Mouse (Mus musculus) liver, adult 2 months (tissue): Measurements from ENCODE around the gene Phf21b. TPM values are rescaled to one million over a fixed set of nuclear protein-coding genes. Genes with fewer than 3 reads are reported as not detected.
A peak's percentile ranks its signal among the peaks of the same experiment; 100 is the strongest.
"Not testable (repeated sequence)": the region's sequence is repeated elsewhere in the genome, so short reads cannot be mapped to it uniquely, and the experiment has no call there.

Experiments used
- DNase-seq: peaks from one replicate; pipeline ENCODE4 v3.0.0-alpha.2; 2011; ENCODE audit warnings: low read depth, low spot score; ENCODE audit errors: extremely low read depth
- H3K27ac ChIP-seq: fragments of 200-500 bp; replicated peaks from 2 replicates; pipeline ENCODE4 v1.5.1; 2012; ENCODE audit warnings: low read depth, mild to moderate bottlenecking, control low read depth, inconsistent platforms, low read length; ENCODE audit not compliant: insufficient read depth
- H3K27me3 ChIP-seq: fragments of 200-500 bp; 2 replicates; pipeline ENCODE4 v1.6.1; 2012; ENCODE audit warnings: mild to moderate bottlenecking, moderate library complexity, low read length, inconsistent platforms; ENCODE audit not compliant: control insufficient read depth, insufficient read depth
- H3K36me3 ChIP-seq: fragments of 200-500 bp; 2 replicates; pipeline ENCODE4 v1.6.1; 2012; ENCODE audit warnings: low read length, inconsistent platforms; ENCODE audit not compliant: control insufficient read depth, insufficient read depth
- H3K4me1 ChIP-seq: fragments of 200-500 bp; 2 replicates; pipeline ENCODE4 v1.6.1; 2011; ENCODE audit warnings: low read length; ENCODE audit not compliant: control insufficient read depth, insufficient read depth
- H3K4me3 ChIP-seq: fragments of 200-500 bp; 2 replicates; pipeline ENCODE4 v1.5.1; 2011; ENCODE audit warnings: low read depth, mild to moderate bottlenecking, control low read depth, low read length, moderate library complexity; ENCODE audit not compliant: insufficient read depth
- H3K79me2 ChIP-seq: fragments of 200-500 bp; 2 replicates; pipeline ENCODE4 v1.6.1; 2012; ENCODE audit warnings: inconsistent platforms, mild to moderate bottlenecking, low read length, moderate library complexity; ENCODE audit not compliant: control insufficient read depth, insufficient read depth
- H3K9ac ChIP-seq: fragments of 200-500 bp; 2 replicates; pipeline ENCODE4 v1.6.1; 2012; ENCODE audit warnings: low read depth, mild to moderate bottlenecking, control low read depth, inconsistent platforms, low read length
- CTCF ChIP-seq: fragments of 200-500 bp; IDR thresholded peaks from 2 replicates; pipeline ENCODE4 v1.5.1; 2011; ENCODE audit warnings: low read depth, low read length, control low read depth
- POLR2A ChIP-seq: fragments of 200-500 bp; IDR thresholded peaks from 2 replicates; pipeline ENCODE4 v1.6.1; 2011; ENCODE audit warnings: low read length, control low read depth; ENCODE audit not compliant: insufficient read depth; ENCODE audit errors: extremely low read depth
- whole genome bisulfite sequencing: fragments of 180-500 bp; shearing (Covaris S2); methylation state at CpG from one replicate; pipeline ENCODE4 v1.1.7; 2018; 5-methylcytosine and 5-hydroxymethylcytosine counted together
- polyA plus RNA-seq: library from polyadenylated mRNA; depleted of rRNA; stranded (reverse); fragments of >200 nt; gene quantifications from 2 replicates; pipeline ENCODE4 v1.2.3, GENCODE M21; 2012
- total RNA-seq: library from RNA; depleted of rRNA; stranded (reverse); fragments of >200 nt; gene quantifications from 2 replicates; pipeline ENCODE4 v1.2.3, GENCODE M21; 2014

Gene Phf21b
- total and polyA plus RNA-seq, 2 experiments: 0.28 to 0.29 TPM

GRCm38 (mm10) chr15:84784812-84785211, 71.0 kb downstream of the Phf21b start:
- H3K4me1 ChIP-seq: no peaks in the 10 kb centered on the region
- 94% methylated on average over 16 of the region's 16 CpGs for WGBS

GRCm38 (mm10) chr15:84778587-84778986, 77.3 kb downstream of the Phf21b start:
- H3K9ac ChIP-seq: no peak overlapping the region
- 0 out of 2 replicates have a peak, but pooled peaks cover 2% of the 10 kb centered on the region for H3K27me3 ChIP-seq
- H3K79me2 ChIP-seq: no peaks in the 10 kb centered on the region
- no peaks in the 10 kb centered on the region for H3K4me1 ChIP-seq
- H3K36me3 ChIP-seq: no peaks in the 10 kb centered on the region
- TF ChIP-seq CTCF: no peak
- TF ChIP-seq POLR2A: no peak
- DNase-seq: no peak
- WGBS: 48% methylated on average over 5 of the region's 5 CpGs
- no peak overlapping the region for H3K4me3 ChIP-seq
- H3K27ac ChIP-seq: no peak overlapping the region

More at GRCm38 (mm10) chr15:84784812-84785211, 71.0 kb downstream of the Phf21b start:
- Histone ChIP-seq H3K27ac (no peak overlapping the region), H3K9ac (no peak overlapping the region), H3K4me3 (no peak overlapping the region), H3K36me3 (no peaks in the 10 kb centered on the region), H3K27me3 (no peaks in the 10 kb centered on the region), H3K79me2 (no peaks in the 10 kb centered on the region)
- TF ChIP-seq POLR2A: no peak
- no peak for TF ChIP-seq CTCF
- DNase-seq: no peak

GRCm38 (mm10) chr15:84775421-84776174, 80.3 kb downstream of the Phf21b start:
- Histone ChIP-seq H3K4me1 (no peaks in the 10 kb centered on the region), H3K9ac (no peak overlapping the region), H3K4me3 (no peak overlapping the region), H3K27ac (no peak overlapping the region), H3K79me2 (no peaks in the 10 kb centered on the region), H3K27me3 (0 out of 2 replicates have a peak, but pooled peaks cover 2% of the 10 kb centered on the region), H3K36me3 (no peaks in the 10 kb centered on the region)
- WGBS: 72% methylated on average over 20 of the region's 20 CpGs
- TF ChIP-seq CTCF (no peak), POLR2A (no peak)
- no peak for DNase-seq

GRCm38 (mm10) chr15:84772191-84773111, 83.4 kb downstream of the Phf21b start:
- Histone ChIP-seq H3K27me3 (no peaks in the 10 kb centered on the region), H3K9ac (no peak overlapping the region), H3K36me3 (no peaks in the 10 kb centered on the region), H3K4me3 (no peak overlapping the region), H3K27ac (no peak overlapping the region), H3K4me1 (no peaks in the 10 kb centered on the region), H3K79me2 (no peaks in the 10 kb centered on the region)
- DNase-seq: no peak
- TF ChIP-seq CTCF: peak; percentile 29; the same call in 1 of the 2 replicates
- TF ChIP-seq POLR2A: no peak
- 75% methylated on average over 21 of the region's 21 CpGs for WGBS

GRCm38 (mm10) chr15:84769641-84770341, 86.1 kb downstream of the Phf21b start:
- Histone ChIP-seq H3K27me3 (no peaks in the 10 kb centered on the region), H3K9ac (no peak overlapping the region), H3K4me3 (no peak overlapping the region), H3K27ac (no peak overlapping the region), H3K79me2 (no peaks in the 10 kb centered on the region), H3K4me1 (no peaks in the 10 kb centered on the region), H3K36me3 (no peaks in the 10 kb centered on the region)
- WGBS: 67% methylated on average over 11 of the region's 11 CpGs
- no peak for DNase-seq
- TF ChIP-seq CTCF (no peak), POLR2A (no peak)

- WGBS: 83% methylated on average over 4 of the region's 4 CpGs
- H3K79me2 ChIP-seq, H3K4me3 ChIP-seq, H3K9ac ChIP-seq, H3K27me3 ChIP-seq, H3K27ac ChIP-seq, DNase-seq, H3K4me1 ChIP-seq, H3K36me3 ChIP-seq: not testable (repeated sequence)
These were observed 87.3 kb downstream of the Phf21b start for GRCm38 (mm10) chr15:84768531-84768930.
